Mouse (Mus musculus) kidney, adult 2 months (tissue): ENCODE measurements around the gene Aph1c. TPM values are rescaled to one million over a fixed set of nuclear protein-coding genes. Genes with fewer than 3 reads are reported as not detected.
"Not testable (repeated sequence)": the region's sequence is repeated elsewhere in the genome, so short reads cannot be mapped to it uniquely, and the experiment has no call there.

Experiments
- DNase-seq: peaks from one replicate; pipeline ENCODE4 v3.0.0; 2021
- H3K27ac ChIP-seq: fragments of 200-500 bp; 2 replicates; pipeline ENCODE4 v1.5.1; 2012; ENCODE audit warnings: low read depth, low read length, control low read depth, inconsistent platforms; ENCODE audit not compliant: insufficient read depth
- H3K27me3 ChIP-seq: fragments of 200-500 bp; replicated peaks from 2 replicates; pipeline ENCODE4 v1.6.1; 2012; ENCODE audit warnings: mild to moderate bottlenecking, moderate library complexity, low read length, inconsistent platforms; ENCODE audit not compliant: control insufficient read depth, insufficient read depth
- H3K36me3 ChIP-seq: fragments of 200-500 bp; 2 replicates; pipeline ENCODE4 v1.6.1; 2012; ENCODE audit warnings: mild to moderate bottlenecking, moderate library complexity, low read length, inconsistent platforms; ENCODE audit not compliant: control insufficient read depth, insufficient read depth
- H3K4me1 ChIP-seq: fragments of 200-500 bp; 2 replicates; pipeline ENCODE4 v1.6.1; 2011; ENCODE audit warnings: low read length; ENCODE audit not compliant: control insufficient read depth, insufficient read depth
- H3K4me3 ChIP-seq: fragments of 200-500 bp; 2 replicates; pipeline ENCODE4 v1.5.1; 2011; ENCODE audit warnings: mild to moderate bottlenecking, low read depth, low read length, control low read depth; ENCODE audit not compliant: insufficient read depth
- CTCF ChIP-seq: fragments of 200-500 bp; conservative IDR thresholded peaks from 2 replicates; pipeline ENCODE4 v1.5.1; 2011; ENCODE audit warnings: low read depth, mild to moderate bottlenecking, control low read depth, low read length, moderate library complexity, mixed read lengths; ENCODE audit not compliant: insufficient read depth, insufficient read length
- POLR2A ChIP-seq: fragments of 200-500 bp; IDR thresholded peaks from one replicate; pipeline ENCODE4 v1.6.1; 2011; ENCODE audit warnings: low read depth, low read length, control low read depth
- WGBS: fragments of 180-500 bp; shearing (Covaris S2); methylation state at CpG from one replicate; pipeline ENCODE4 v1.1.7; 2018; 5-methylcytosine and 5-hydroxymethylcytosine counted together
- polyA plus RNA-seq: library from polyadenylated mRNA; depleted of rRNA; stranded (reverse); fragments of >200 nt; gene quantifications from 2 replicates; pipeline ENCODE4 v1.2.3, GENCODE M21; 2012

Aph1c gene
- polyA plus RNA-seq, 1 experiment: 29.4 TPM

GRCm38 (mm10) chr9:66833851-66834250 is 675 bp downstream of the Aph1c start:
- TF ChIP-seq CTCF (no peak), POLR2A (no peak)
- Histone ChIP-seq H3K36me3 (no peaks in the 10 kb centered on the region), H3K27me3 (no peaks in the 10 kb centered on the region), H3K27ac (peak overlapping the region; percentile 93), H3K4me1 (peaks cover 14% of the 10 kb centered on the region; the same call in 1 of the 2 replicates), H3K4me3 (peak overlapping the region; percentile 92)
- DNase-seq: peak; percentile 87
- 13% methylated on average over 7 of the region's 7 CpGs for WGBS

- H3K4me3 ChIP-seq: no peak overlapping the region
- peak; percentile 31 for DNase-seq
- no peaks in the 10 kb centered on the region; the same call in 1 of the 2 replicates for H3K36me3 ChIP-seq
- no peaks in the 10 kb centered on the region for H3K27me3 ChIP-seq
- H3K4me1 ChIP-seq: peaks cover 14% of the 10 kb centered on the region; the same call in 1 of the 2 replicates
- WGBS: 23% methylated on average over 4 of the region's 4 CpGs
- peak overlapping the region; percentile 47 for H3K27ac ChIP-seq
- TF ChIP-seq CTCF: no peak
- TF ChIP-seq POLR2A: no peak
Observed at GRCm38 (mm10) chr9:66832366-66832908, 2.1 kb downstream of the Aph1c start.

GRCm38 (mm10) chr9:66825990-66826389 is 8.5 kb downstream of the Aph1c start:
- no peaks in the 10 kb centered on the region for H3K27me3 ChIP-seq
- peak; percentile 65 for DNase-seq
- 25% methylated on average over 1 of the region's 1 CpGs for WGBS
- H3K4me3 ChIP-seq: no peak overlapping the region
- no peaks in the 10 kb centered on the region for H3K4me1 ChIP-seq
- TF ChIP-seq CTCF: 0 out of 2 replicates have a peak, but pooled peaks have one; percentile 6
- TF ChIP-seq POLR2A: no peak
- H3K27ac ChIP-seq: no peak overlapping the region
- peaks cover 1% of the 10 kb centered on the region for H3K36me3 ChIP-seq

GRCm38 (mm10) chr9:66822255-66822654 is 12.3 kb downstream of the Aph1c start:
- H3K4me1 ChIP-seq, H3K27me3 ChIP-seq, H3K27ac ChIP-seq, DNase-seq, H3K36me3 ChIP-seq, H3K4me3 ChIP-seq: not testable (repeated sequence)
- WGBS: 100% methylated on average over 2 of the region's 5 CpGs

GRCm38 (mm10) chr9:66820996-66821395 is 13.5 kb downstream of the Aph1c start:
- DNase-seq: no peak
- no peaks in the 10 kb centered on the region for H3K27me3 ChIP-seq
- no peaks in the 10 kb centered on the region for H3K4me1 ChIP-seq
- WGBS: 78% methylated on average over 5 of the region's 5 CpGs
- TF ChIP-seq POLR2A: no peak
- TF ChIP-seq CTCF: no peak
- H3K27ac ChIP-seq: no peak overlapping the region
- no peak overlapping the region for H3K4me3 ChIP-seq
- H3K36me3 ChIP-seq: peaks cover 3% of the 10 kb centered on the region

- Histone ChIP-seq H3K36me3 (no peaks in the 10 kb centered on the region), H3K4me3 (no peak overlapping the region), H3K27me3 (no peaks in the 10 kb centered on the region), H3K4me1 (no peaks in the 10 kb centered on the region), H3K27ac (no peak overlapping the region)
- no peak for DNase-seq
- WGBS: 62% methylated on average over 2 of the region's 2 CpGs
- TF ChIP-seq CTCF: no peak
- no peak for TF ChIP-seq POLR2A
Observed at GRCm38 (mm10) chr9:66813392-66813791, 21.1 kb downstream of the Aph1c start.

GRCm38 (mm10) chr9:66805951-66806350 is 28.6 kb downstream of the Aph1c start:
- H3K36me3 ChIP-seq, H3K27ac ChIP-seq, H3K27me3 ChIP-seq, H3K4me3 ChIP-seq, DNase-seq, H3K4me1 ChIP-seq: not testable (repeated sequence)
- WGBS: 35% methylated on average over 33 of the region's 37 CpGs

- no peaks in the 10 kb centered on the region for H3K4me1 ChIP-seq
- no peak overlapping the region for H3K27ac ChIP-seq
- no peak for DNase-seq
- H3K27me3 ChIP-seq: no peaks in the 10 kb centered on the region; the same call in 1 of the 2 replicates
- H3K36me3 ChIP-seq: no peaks in the 10 kb centered on the region
- TF ChIP-seq POLR2A (no peak), CTCF (no peak)
- 62% methylated on average over 12 of the region's 12 CpGs for WGBS
- no peak overlapping the region for H3K4me3 ChIP-seq
Observed at GRCm38 (mm10) chr9:66801947-66802346, 32.6 kb downstream of the Aph1c start.
